Mouse (Mus musculus) hindbrain, embryonic 16.5 days (tissue): ENCODE data around the gene Hemk1. TPM values are rescaled to one million over a fixed set of nuclear protein-coding genes. Genes with fewer than 3 reads are reported as not detected.

Experiments
- ATAC-seq: fragments of 200-750 bp; cut with Nextera tagmentation; 2 replicates; pipeline ENCODE4 v1.8.0; 2017; ENCODE audit warnings: moderate TSS enrichment, moderate library complexity
- H3K27ac ChIP-seq: fragments of 300-500 bp; sonication (generic); 2 replicates; pipeline ENCODE4 v1.5.1; 2014; ENCODE audit warnings: low read depth, mild to moderate bottlenecking, control low read depth, low read length, moderate library complexity
- H3K27me3 ChIP-seq: fragments of 300-500 bp; sonication (generic); replicated peaks from 2 replicates; pipeline ENCODE4 v1.6.1; 2014; ENCODE audit warnings: low read length; ENCODE audit not compliant: control insufficient read depth, insufficient read depth
- H3K36me3 ChIP-seq: fragments of 300-500 bp; sonication (generic); 2 replicates; pipeline ENCODE4 v1.6.1; 2014; ENCODE audit warnings: mild to moderate bottlenecking, low read length, moderate library complexity, mixed read lengths; ENCODE audit not compliant: control insufficient read depth, insufficient read depth
- H3K4me1 ChIP-seq: fragments of 300-500 bp; sonication (generic); 2 replicates; pipeline ENCODE4 v1.6.1; 2014; ENCODE audit warnings: low read depth, low read length; ENCODE audit not compliant: control insufficient read depth, insufficient read depth
- H3K4me2 ChIP-seq: fragments of 300-500 bp; sonication (generic); 2 replicates; pipeline ENCODE4 v1.6.1; 2014; ENCODE audit warnings: mild to moderate bottlenecking, low read length, control low read depth, moderate library complexity
- H3K4me3 ChIP-seq: fragments of 300-500 bp; sonication (generic); 2 replicates; pipeline ENCODE4 v1.5.1; 2014; ENCODE audit warnings: mild to moderate bottlenecking, low read length, control low read depth, moderate library complexity
- H3K9ac ChIP-seq: fragments of 300-500 bp; sonication (generic); 2 replicates; pipeline ENCODE4 v1.6.1; 2014; ENCODE audit warnings: low read depth, mild to moderate bottlenecking, control low read depth, low read length, moderate library complexity
- H3K9me3 ChIP-seq: fragments of 300-500 bp; sonication (generic); 2 replicates; pipeline ENCODE4 v1.6.1; 2014; ENCODE audit warnings: mild to moderate bottlenecking, low read length, moderate library complexity; ENCODE audit not compliant: control insufficient read depth
- WGBS: fragments of 180-500 bp; shearing (Covaris S2); extraction: QIAGEN DNeasy Blood & Tissue Kit; methylation state at CpG from one replicate; pipeline ENCODE4 v1.1.7; 2014; 5-methylcytosine and 5-hydroxymethylcytosine counted together
- polyA plus RNA-seq: library from polyadenylated mRNA; unstranded; fragments of >200 nt; fragmentation: Nextera tagmentation; extraction: Ambion mirVana; gene quantifications from 2 replicates; pipeline ENCODE4 v1.2.1, GENCODE M21; 2015

The Hemk1 gene
- polyA plus RNA-seq, 1 experiment from 2014 or later: 17.5 TPM

GRCm38 (mm10) chr9:107281241-107281987 lies 56.7 kb downstream of the Hemk1 start:
- H3K27ac ChIP-seq: no peak overlapping the region
- H3K4me2 ChIP-seq: no peak overlapping the region
- no peak overlapping the region for H3K4me3 ChIP-seq
- peaks cover 22% of the 10 kb centered on the region for H3K4me1 ChIP-seq
- no peak for ATAC-seq
- H3K36me3 ChIP-seq: no peaks in the 10 kb centered on the region
- WGBS: 89% methylated on average over 5 of the region's 5 CpGs
- no peaks in the 10 kb centered on the region for H3K27me3 ChIP-seq
- H3K9me3 ChIP-seq: no peaks in the 10 kb centered on the region
- H3K9ac ChIP-seq: no peak overlapping the region

- WGBS: 42% methylated on average over 13 of the region's 13 CpGs
Observed at GRCm38 (mm10) chr9:107280322-107281027, 57.7 kb downstream of the Hemk1 start.

GRCm38 (mm10) chr9:107279378-107280321 lies 58.5 kb downstream of the Hemk1 start:
- peaks cover 22% of the 10 kb centered on the region for H3K4me1 ChIP-seq
- H3K27me3 ChIP-seq: no peaks in the 10 kb centered on the region
- H3K4me2 ChIP-seq: no peak overlapping the region
- H3K9me3 ChIP-seq: no peaks in the 10 kb centered on the region
- no peaks in the 10 kb centered on the region for H3K36me3 ChIP-seq
- no peak overlapping the region for H3K9ac ChIP-seq
- 0 out of 2 replicates have a peak, but pooled peaks have one; percentile 4 for ATAC-seq
- H3K27ac ChIP-seq: no peak overlapping the region
- WGBS: 32% methylated on average over 16 of the region's 16 CpGs
- no peak overlapping the region for H3K4me3 ChIP-seq

More at GRCm38 (mm10) chr9:107280322-107281027, 57.7 kb downstream of the Hemk1 start:
- peaks cover 22% of the 10 kb centered on the region for H3K4me1 ChIP-seq
- no peak overlapping the region for H3K4me3 ChIP-seq
- no peak overlapping the region for H3K9ac ChIP-seq
- H3K4me2 ChIP-seq: no peak overlapping the region
- H3K9me3 ChIP-seq: no peaks in the 10 kb centered on the region
- no peak for ATAC-seq
- no peaks in the 10 kb centered on the region for H3K36me3 ChIP-seq
- H3K27me3 ChIP-seq: no peaks in the 10 kb centered on the region
- no peak overlapping the region for H3K27ac ChIP-seq

GRCm38 (mm10) chr9:107278527-107279377 lies 59.4 kb downstream of the Hemk1 start:
- Histone ChIP-seq H3K27me3 (no peaks in the 10 kb centered on the region), H3K36me3 (no peaks in the 10 kb centered on the region), H3K9ac (no peak overlapping the region), H3K4me2 (no peak overlapping the region), H3K4me3 (no peak overlapping the region), H3K27ac (no peak overlapping the region), H3K9me3 (no peaks in the 10 kb centered on the region), H3K4me1 (peaks cover 22% of the 10 kb centered on the region)
- ATAC-seq: peak; percentile 86
- 37% methylated on average over 8 of the region's 8 CpGs for WGBS

GRCm38 (mm10) chr9:107278126-107278525 lies 60.0 kb downstream of the Hemk1 start:
- Histone ChIP-seq H3K9ac (no peak overlapping the region), H3K27ac (no peak overlapping the region), H3K4me2 (no peak overlapping the region), H3K9me3 (no peaks in the 10 kb centered on the region), H3K27me3 (no peaks in the 10 kb centered on the region), H3K36me3 (no peaks in the 10 kb centered on the region), H3K4me3 (no peak overlapping the region), H3K4me1 (peaks cover 22% of the 10 kb centered on the region)
- WGBS: 42% methylated on average over 4 of the region's 4 CpGs
- peak; percentile 56 for ATAC-seq

GRCm38 (mm10) chr9:107277603-107278002 lies 60.5 kb downstream of the Hemk1 start:
- WGBS: 81% methylated on average over 7 of the region's 7 CpGs
- Histone ChIP-seq H3K4me2 (no peak overlapping the region), H3K9me3 (no peaks in the 10 kb centered on the region), H3K36me3 (no peaks in the 10 kb centered on the region), H3K27me3 (no peaks in the 10 kb centered on the region), H3K4me3 (no peak overlapping the region), H3K9ac (no peak overlapping the region), H3K27ac (no peak overlapping the region), H3K4me1 (peaks cover 22% of the 10 kb centered on the region)
- no peak for ATAC-seq

Other genes starting within 250 kb of the Hemk1 start
- gene Dock3, start 106.4 kb downstream of the Hemk1 start, polyA plus RNA-seq: 14.4 and 15.7 TPM in 2 replicates
- gene Mapkapk3, start 48.5 kb downstream of the Hemk1 start, polyA plus RNA-seq: 3.2 TPM in 2 replicates
- 10.9 and 13.7 TPM in 2 replicates for gene Cish, start 42.3 kb downstream of the Hemk1 start, polyA plus RNA-seq
- gene 6430571L13Rik, start 2.3 kb upstream of the Hemk1 start, polyA plus RNA-seq: 9.8 and 11.4 TPM in 2 replicates
- gene Cacna2d2, start 61.3 kb upstream of the Hemk1 start, polyA plus RNA-seq: 8.1 and 9.0 TPM in 2 replicates
- gene Tmem115, start 195.6 kb upstream of the Hemk1 start, polyA plus RNA-seq: 45.7 and 46.0 TPM in 2 replicates
- 51.4 and 59.0 TPM in 2 replicates for gene Cyb561d2, start 203.8 kb upstream of the Hemk1 start, polyA plus RNA-seq
- 75.8 and 78.6 TPM in 2 replicates for gene Nprl2, start 203.9 kb upstream of the Hemk1 start, polyA plus RNA-seq
- 3.3 and 4.4 TPM in 2 replicates for gene Zmynd10, start 208.9 kb upstream of the Hemk1 start, polyA plus RNA-seq
- 45.8 and 46.6 TPM in 2 replicates for gene Rassf1, start 213.2 kb upstream of the Hemk1 start, polyA plus RNA-seq
- 125 and 134 TPM in 2 replicates for gene Tusc2, start 224.9 kb upstream of the Hemk1 start, polyA plus RNA-seq
- gene Hyal2, start 229.6 kb upstream of the Hemk1 start, polyA plus RNA-seq: 60.1 and 68.5 TPM in 2 replicates
- gene Hyal1, start 238.6 kb upstream of the Hemk1 start, polyA plus RNA-seq: 6.4 and 8.3 TPM in 2 replicates
- 17.1 and 22.7 TPM in 2 replicates for gene Naa80, start 240.5 kb upstream of the Hemk1 start, polyA plus RNA-seq
- gene Hyal3, start 242.5 kb upstream of the Hemk1 start, polyA plus RNA-seq: 2.7 and 2.9 TPM in 2 replicates
- gene Ifrd2, start 249.3 kb upstream of the Hemk1 start, polyA plus RNA-seq: 13.5 and 16.9 TPM in 2 replicates